Mouse (Mus musculus) embryonic facial prominence, embryonic 13.5 days (tissue): ENCODE measurements around the gene Zmym6. TPM values are rescaled to one million over a fixed set of nuclear protein-coding genes. Genes with fewer than 3 reads are reported as not detected.
"Not testable (repeated sequence)": the region's sequence is repeated elsewhere in the genome, so short reads cannot be mapped to it uniquely, and the experiment has no call there.

ENCODE experiments used
- ATAC-seq: fragments of 200-750 bp; cut with Nextera tagmentation; 2 replicates; pipeline ENCODE4 v1.8.0; 2017; ENCODE audit warnings: low read depth; ENCODE audit not compliant: insufficient number of reproducible peaks, insufficient read depth, low FRiP score, low TSS enrichment
- H3K27ac ChIP-seq: fragments of 300-500 bp; sonication (generic); 2 replicates; pipeline ENCODE4 v1.5.1; 2015; ENCODE audit warnings: moderate library complexity, mild to moderate bottlenecking, inconsistent platforms
- H3K27me3 ChIP-seq: fragments of 300-500 bp; sonication (generic); 2 replicates; pipeline ENCODE4 v1.6.1; 2015; ENCODE audit warnings: mild to moderate bottlenecking, inconsistent platforms
- H3K36me3 ChIP-seq: fragments of 300-500 bp; sonication (generic); 2 replicates; pipeline ENCODE4 v1.6.1; 2015; ENCODE audit warnings: mild to moderate bottlenecking, inconsistent platforms
- H3K4me1 ChIP-seq: fragments of 300-500 bp; sonication (generic); 2 replicates; pipeline ENCODE4 v1.6.1; 2015; ENCODE audit warnings: inconsistent platforms
- H3K4me2 ChIP-seq: fragments of 300-500 bp; sonication (generic); 2 replicates; pipeline ENCODE4 v1.6.1; 2015; ENCODE audit warnings: moderate library complexity, mild to moderate bottlenecking, inconsistent platforms
- H3K4me3 ChIP-seq: fragments of 300-500 bp; sonication (generic); 2 replicates; pipeline ENCODE4 v1.5.1; 2015; ENCODE audit warnings: mild to moderate bottlenecking, inconsistent platforms
- H3K9ac ChIP-seq: fragments of 300-500 bp; sonication (generic); 2 replicates; pipeline ENCODE4 v1.6.1; 2015; ENCODE audit warnings: mild to moderate bottlenecking, inconsistent platforms
- H3K9me3 ChIP-seq: fragments of 300-500 bp; sonication (generic); 2 replicates; pipeline ENCODE4 v1.6.1; 2016; ENCODE audit warnings: inconsistent platforms
- WGBS: fragments of 180-500 bp; shearing (Covaris S2); methylation state at CpG from one replicate; pipeline ENCODE4 v1.1.7; 2015; ENCODE audit warnings: mixed read lengths; 5-methylcytosine and 5-hydroxymethylcytosine counted together
- polyA plus RNA-seq: library from polyadenylated mRNA; unstranded; fragments of >200 nt; fragmentation: Nextera tagmentation; extraction: Ambion mirVana; gene quantifications from 2 replicates; pipeline ENCODE4 v1.2.1, GENCODE M21; 2015

Gene Zmym6
- polyA plus RNA-seq, 1 experiment from 2014 or later: 26.6 TPM

GRCm38 (mm10) chr4:127064051-127064450 lies 13.1 kb upstream of the Zmym6 start:
- Histone ChIP-seq H3K4me1 (peaks cover 9% of the 10 kb centered on the region; the same call in 1 of the 2 replicates), H3K27me3 (no peaks in the 10 kb centered on the region), H3K4me2 (no peak overlapping the region), H3K36me3 (no peaks in the 10 kb centered on the region), H3K9me3 (peaks cover 2% of the 10 kb centered on the region; the same call in 1 of the 2 replicates), H3K27ac (no peak overlapping the region), H3K4me3 (no peak overlapping the region), H3K9ac (no peak overlapping the region)
- no peak for ATAC-seq
- WGBS: 35% methylated on average over 1 of the region's 1 CpGs

DNA sequence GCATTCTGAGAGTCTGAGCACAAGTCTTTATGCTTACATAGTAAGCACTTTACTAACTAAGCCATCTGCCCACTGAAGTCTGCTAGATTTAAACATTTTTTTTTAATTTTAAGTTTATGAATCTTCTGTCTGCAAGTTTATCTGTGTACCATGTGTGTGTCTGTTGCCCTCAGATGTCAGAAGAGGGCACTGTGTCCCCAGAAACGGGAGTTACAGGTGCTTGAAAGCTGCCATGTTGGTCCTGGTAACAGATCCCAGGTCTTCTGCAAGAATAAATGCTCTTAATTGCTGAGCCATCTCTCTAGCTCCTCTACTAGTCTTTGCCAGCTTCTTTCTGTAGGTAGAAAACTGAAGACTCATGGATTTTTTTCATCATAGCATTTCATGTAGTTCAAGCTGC lies 2.3 kb upstream of the Zmym6 start:
- H3K9me3 ChIP-seq: no peaks in the 10 kb centered on the region
- H3K4me1 ChIP-seq: peaks cover 11% of the 10 kb centered on the region
- no peak overlapping the region for H3K4me3 ChIP-seq
- H3K27ac ChIP-seq: no peak overlapping the region
- ATAC-seq: no peak
- H3K27me3 ChIP-seq: peaks cover 4% of the 10 kb centered on the region; the same call in 1 of the 2 replicates
- H3K4me2 ChIP-seq: no peak overlapping the region
- no peaks in the 10 kb centered on the region for H3K36me3 ChIP-seq
- H3K9ac ChIP-seq: no peak overlapping the region
- 57% methylated on average over 1 of the region's 1 CpGs for WGBS

DNA sequence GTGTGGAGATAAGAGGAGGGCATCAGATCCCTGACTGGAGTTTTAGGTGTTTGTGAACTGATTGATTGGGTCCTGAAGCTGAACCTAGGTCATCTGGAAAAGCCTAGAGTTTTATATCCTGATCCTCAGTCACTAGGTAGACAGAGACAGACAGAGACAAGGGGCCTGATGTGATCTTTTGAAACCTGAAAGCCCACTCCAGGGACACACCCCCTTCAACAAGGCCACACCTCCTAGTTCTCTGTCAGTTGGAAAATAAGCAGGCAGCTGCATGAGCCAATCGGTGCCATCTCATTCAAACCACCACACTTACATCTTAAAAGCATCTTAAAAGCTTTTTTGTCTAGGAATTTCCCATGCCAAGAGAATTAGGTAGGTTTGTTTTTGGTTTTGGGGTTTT lies 3.6 kb downstream of the Zmym6 start:
- Histone ChIP-seq H3K36me3 (no peaks in the 10 kb centered on the region), H3K4me1 (peaks cover 11% of the 10 kb centered on the region), H3K4me2 (no peak overlapping the region), H3K9ac (no peak overlapping the region), H3K4me3 (no peak overlapping the region), H3K27ac (no peak overlapping the region), H3K9me3 (no peaks in the 10 kb centered on the region), H3K27me3 (no peaks in the 10 kb centered on the region)
- no peak for ATAC-seq
- 53% methylated on average over 1 of the region's 1 CpGs for WGBS

- Histone ChIP-seq H3K4me2 (no peak overlapping the region), H3K9me3 (no peaks in the 10 kb centered on the region), H3K27ac (no peak overlapping the region), H3K36me3 (peaks cover 5% of the 10 kb centered on the region; the same call in 1 of the 2 replicates), H3K4me1 (peaks cover 6% of the 10 kb centered on the region), H3K27me3 (no peaks in the 10 kb centered on the region), H3K9ac (no peak overlapping the region), H3K4me3 (no peak overlapping the region)
- WGBS: 89% methylated on average over 2 of the region's 2 CpGs
- ATAC-seq: no peak
Observed at GRCm38 (mm10) chr4:127083131-127083530, 5.9 kb downstream of the Zmym6 start.

DNA sequence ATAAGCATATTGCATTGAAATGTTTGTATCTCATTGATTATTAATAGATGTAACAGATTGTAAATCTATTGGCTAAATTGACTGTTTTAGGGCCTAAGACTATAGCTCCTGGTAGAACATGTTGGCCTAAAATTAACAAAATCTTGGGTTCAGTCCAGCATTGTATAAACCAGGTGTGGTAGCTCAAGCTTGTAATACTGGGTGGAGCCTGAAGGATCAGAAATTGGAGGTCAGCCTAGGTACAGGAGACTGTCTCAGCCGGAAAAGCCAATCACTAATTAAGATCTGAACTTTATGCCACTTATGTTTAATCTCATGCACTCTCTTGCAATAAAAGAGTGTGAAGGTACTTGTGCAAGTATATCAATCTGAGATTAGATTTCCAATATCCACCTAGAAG lies 8.6 kb downstream of the Zmym6 start:
- Histone ChIP-seq H3K4me3 (no peak overlapping the region), H3K9ac (no peak overlapping the region), H3K9me3 (no peaks in the 10 kb centered on the region), H3K27me3 (no peaks in the 10 kb centered on the region), H3K4me1 (no peaks in the 10 kb centered on the region), H3K36me3 (peaks cover 22% of the 10 kb centered on the region), H3K4me2 (no peak overlapping the region), H3K27ac (no peak overlapping the region)
- ATAC-seq: no peak
- WGBS: 82% methylated on average over 1 of the region's 1 CpGs

DNA sequence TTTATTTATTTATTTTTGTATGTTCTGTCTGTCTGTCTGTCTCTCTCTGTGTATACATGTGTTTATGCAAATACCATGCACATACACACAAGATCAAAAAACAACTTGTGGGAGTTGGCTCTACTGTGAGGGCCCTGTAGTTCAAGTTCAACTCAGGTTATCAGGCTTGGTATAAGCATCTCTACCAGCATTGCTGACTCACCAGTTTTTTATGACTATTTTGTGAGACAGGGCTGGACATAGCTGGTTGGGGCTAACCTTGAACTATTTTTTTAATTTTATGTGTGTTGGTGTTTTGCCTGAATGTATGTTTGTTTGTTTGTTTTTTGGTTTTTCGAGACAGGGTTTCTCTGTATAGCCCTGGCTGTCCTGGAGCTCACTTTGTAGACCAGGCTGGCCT lies 14.0 kb downstream of the Zmym6 start:
- ATAC-seq: no peak
- Histone ChIP-seq H3K27ac (no peak overlapping the region), H3K36me3 (peaks cover 44% of the 10 kb centered on the region), H3K27me3 (no peaks in the 10 kb centered on the region), H3K4me2 (no peak overlapping the region), H3K4me3 (no peak overlapping the region), H3K4me1 (no peaks in the 10 kb centered on the region), H3K9ac (no peak overlapping the region), H3K9me3 (no peaks in the 10 kb centered on the region)
- 97% methylated on average over 1 of the region's 1 CpGs for WGBS

DNA sequence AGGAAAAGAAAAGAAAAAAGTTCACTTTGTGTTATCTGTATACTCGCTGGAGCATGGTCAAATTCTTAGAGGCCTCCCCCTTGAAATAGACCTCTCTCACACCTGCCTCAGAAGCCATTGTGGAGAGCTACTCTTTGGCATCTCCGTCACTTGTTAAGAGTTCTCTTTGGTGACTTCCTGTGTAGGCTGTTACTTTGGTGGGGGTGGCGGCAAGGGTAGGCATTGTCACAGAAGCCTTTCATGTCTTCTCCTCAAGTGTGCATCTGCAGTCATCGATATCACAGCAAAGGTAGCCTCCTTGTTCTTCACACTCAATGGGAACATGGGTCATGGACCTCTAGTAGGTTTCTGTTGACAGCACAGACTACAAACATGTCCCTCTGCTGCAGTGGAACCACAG lies 17.9 kb downstream of the Zmym6 start:
- H3K9ac ChIP-seq: no peak overlapping the region
- 92% methylated on average over 4 of the region's 4 CpGs for WGBS
- H3K9me3 ChIP-seq: no peaks in the 10 kb centered on the region
- peaks cover 25% of the 10 kb centered on the region for H3K36me3 ChIP-seq
- no peak overlapping the region for H3K4me3 ChIP-seq
- no peak overlapping the region for H3K4me2 ChIP-seq
- no peak for ATAC-seq
- no peak overlapping the region for H3K27ac ChIP-seq
- H3K4me1 ChIP-seq: no peaks in the 10 kb centered on the region
- H3K27me3 ChIP-seq: no peaks in the 10 kb centered on the region

DNA sequence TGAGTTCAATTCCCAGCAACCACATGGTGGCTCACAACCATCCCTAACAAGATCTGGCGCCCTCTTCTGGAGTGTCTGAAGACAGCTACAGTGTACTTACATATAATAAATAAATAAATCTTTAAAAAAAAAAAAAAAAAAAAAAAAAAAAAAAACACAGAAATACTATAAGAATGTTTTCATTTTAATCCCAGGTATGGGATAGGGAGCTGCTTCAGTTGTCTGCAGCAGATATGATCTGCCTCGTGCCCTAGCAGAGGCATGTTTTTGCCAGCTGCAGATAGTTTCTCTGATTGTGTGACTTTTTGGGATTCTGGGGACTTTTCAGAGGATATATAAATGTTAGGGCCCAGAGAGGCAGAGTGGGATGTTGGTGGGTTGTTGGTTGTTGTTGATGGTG lies 22.4 kb downstream of the Zmym6 start:
- not testable (repeated sequence) for H3K9me3 ChIP-seq, ATAC-seq, H3K9ac ChIP-seq, H3K4me3 ChIP-seq, H3K4me2 ChIP-seq, H3K27ac ChIP-seq, H3K4me1 ChIP-seq, H3K27me3 ChIP-seq
- H3K36me3 ChIP-seq: peaks cover 29% of the 10 kb centered on the region
- WGBS: 88% methylated on average over 1 of the region's 2 CpGs

DNA sequence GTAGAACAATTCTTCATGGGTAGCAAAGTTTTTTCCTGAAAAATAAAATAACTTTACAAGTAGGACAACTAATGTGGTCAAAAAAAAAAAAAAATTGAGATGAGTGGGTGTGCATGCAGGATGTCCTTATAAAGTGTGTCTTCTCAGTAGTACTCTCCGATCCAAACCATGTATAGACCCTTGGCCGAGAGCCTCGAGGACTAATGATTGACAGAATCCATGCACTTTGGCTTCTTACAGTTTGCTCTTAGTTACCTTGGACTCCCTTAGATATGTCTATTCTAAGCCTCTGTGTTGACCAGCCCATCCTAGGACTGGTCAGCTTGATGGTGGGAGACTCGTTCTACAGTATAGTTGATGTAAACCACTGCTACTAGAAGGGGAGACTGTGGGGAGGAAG lies 30.4 kb downstream of the Zmym6 start:
- H3K9ac ChIP-seq: no peak overlapping the region
- no peaks in the 10 kb centered on the region for H3K27me3 ChIP-seq
- no peaks in the 10 kb centered on the region for H3K4me1 ChIP-seq
- H3K27ac ChIP-seq: no peak overlapping the region
- 93% methylated on average over 4 of the region's 4 CpGs for WGBS
- no peaks in the 10 kb centered on the region for H3K9me3 ChIP-seq
- no peak overlapping the region for H3K4me3 ChIP-seq
- no peak for ATAC-seq
- peaks cover 40% of the 10 kb centered on the region for H3K36me3 ChIP-seq
- H3K4me2 ChIP-seq: no peak overlapping the region

DNA sequence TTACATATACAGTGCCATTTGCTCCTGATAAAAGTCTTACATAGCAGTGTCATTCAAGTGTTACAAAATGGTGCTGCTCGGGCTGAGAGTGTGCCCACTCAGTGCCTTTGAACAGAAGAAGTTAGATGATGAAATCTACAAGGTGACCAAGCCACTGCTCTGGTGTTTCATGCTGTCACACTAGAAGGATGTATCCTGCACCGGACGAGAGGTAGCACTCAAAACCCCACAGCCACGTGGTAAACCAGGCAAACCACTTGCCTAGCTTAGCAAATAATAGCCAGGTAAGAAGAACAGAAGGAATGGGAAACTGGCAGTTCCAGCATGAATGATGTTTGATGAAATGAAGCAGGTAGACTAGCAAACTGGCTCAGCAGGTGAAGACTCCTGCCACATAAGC lies 33.4 kb downstream of the Zmym6 start:
- Histone ChIP-seq H3K4me3 (no peak overlapping the region), H3K27me3 (no peaks in the 10 kb centered on the region), H3K27ac (no peak overlapping the region), H3K9me3 (no peaks in the 10 kb centered on the region), H3K9ac (no peak overlapping the region), H3K36me3 (peaks cover 30% of the 10 kb centered on the region), H3K4me2 (no peak overlapping the region), H3K4me1 (no peaks in the 10 kb centered on the region)
- WGBS: 73% methylated on average over 4 of the region's 4 CpGs
- no peak for ATAC-seq

DNA sequence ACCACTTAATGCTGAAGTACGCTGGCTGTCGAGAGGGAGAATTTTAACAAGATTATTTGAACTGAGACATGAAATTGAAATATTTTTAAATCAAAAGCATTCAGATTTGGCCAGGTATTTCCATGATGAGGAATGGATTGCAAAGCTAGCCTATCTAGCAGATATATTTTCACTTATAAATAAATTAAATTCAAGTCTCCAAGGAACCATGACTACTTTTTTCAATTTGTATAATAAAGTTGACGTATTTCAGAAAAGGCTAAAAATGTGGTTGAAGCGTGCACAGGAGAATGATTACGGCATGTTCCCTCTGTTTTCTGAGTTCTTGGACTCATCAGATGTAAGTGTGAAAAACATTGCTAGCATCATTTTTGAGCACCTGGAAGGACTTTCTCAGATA lies 46.2 kb downstream of the Zmym6 start, which contains the start of gene Tmem35b:
Tmem35b (plus strand) TSS at position 301 of the 400 bp plus-strand sequence.
- H3K9ac ChIP-seq: no peak within 1 kb of the TSS
- no peaks in the 10 kb centered on the region for H3K27me3 ChIP-seq
- no peak within 1 kb of the TSS for H3K4me3 ChIP-seq
- no peak for ATAC-seq
- no peaks in the 10 kb centered on the region for H3K9me3 ChIP-seq
- H3K4me1 ChIP-seq: peaks cover 11% of the 10 kb centered on the region; the same call in 1 of the 2 replicates
- H3K27ac ChIP-seq: no peak within 1 kb of the TSS
- H3K36me3 ChIP-seq: peaks cover 7% of the 10 kb centered on the region
- 92% methylated on average over 5 of the region's 5 CpGs for WGBS
- H3K4me2 ChIP-seq: no peak within 1 kb of the TSS

GRCm38 (mm10) chr4:127124331-127124730 lies 47.1 kb downstream of the Zmym6 start:
- ATAC-seq: no peak
- WGBS: 79% methylated on average over 1 of the region's 1 CpGs
- H3K4me1 ChIP-seq: peaks cover 11% of the 10 kb centered on the region; the same call in 1 of the 2 replicates
- H3K36me3 ChIP-seq: peaks cover 16% of the 10 kb centered on the region
- H3K4me2 ChIP-seq: no peak overlapping the region
- H3K9me3 ChIP-seq: no peaks in the 10 kb centered on the region
- H3K27me3 ChIP-seq: no peaks in the 10 kb centered on the region
- no peak overlapping the region for H3K9ac ChIP-seq
- no peak overlapping the region for H3K27ac ChIP-seq
- no peak overlapping the region for H3K4me3 ChIP-seq
